Mouse (Mus musculus): Measurements from ENCODE around the gene Sox5.
"Not testable (repeated sequence)": the region's sequence is repeated elsewhere in the genome, so short reads cannot be mapped to it uniquely, and the experiment has no call there.

Sox5 gene

GRCm38 (mm10) chr6:144265004-144265403 is 516.8 kb downstream of the Sox5 start:
- no peak for DNase-seq

- no peak for DNase-seq
Observed at GRCm38 (mm10) chr6:144264320-144264915, 517.4 kb downstream of the Sox5 start.

- DNase-seq, result no peak
Observed at GRCm38 (mm10) chr6:144256500-144256899, 525.3 kb downstream of the Sox5 start.

GRCm38 (mm10) chr6:144252191-144252718 is 529.5 kb downstream of the Sox5 start:
- DNase-seq, result no peak

- no peak for DNase-seq
Observed at GRCm38 (mm10) chr6:144251222-144252170, 530.3 kb downstream of the Sox5 start.

DNA sequence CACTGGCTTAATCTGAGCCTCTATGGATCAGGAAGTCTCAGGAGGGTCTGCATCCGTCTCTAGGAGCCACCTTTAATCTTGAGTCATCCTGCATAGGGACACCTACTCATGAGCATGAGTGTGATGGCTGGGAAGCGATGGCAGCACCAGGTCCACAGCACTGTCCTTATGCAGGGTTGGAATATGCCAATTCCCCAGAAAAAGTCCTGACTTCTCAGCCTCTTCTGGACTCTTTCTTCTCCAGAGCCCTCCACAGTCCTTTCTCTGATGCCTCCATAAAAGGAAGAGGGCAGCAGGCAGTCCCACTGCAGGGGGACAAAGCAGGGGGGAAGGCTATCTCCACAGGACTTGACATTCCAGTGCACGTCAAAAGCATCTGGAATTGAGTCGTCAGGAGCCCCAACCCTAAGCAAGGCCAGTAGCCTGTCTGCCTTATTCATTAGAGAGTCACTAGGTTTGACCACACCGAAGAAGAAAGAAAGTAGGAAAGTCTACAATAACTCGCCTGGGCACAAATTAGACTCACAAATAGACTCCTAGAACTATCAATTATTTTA is 531.1 kb downstream of the Sox5 start:
- no peak for DNase-seq

DNA sequence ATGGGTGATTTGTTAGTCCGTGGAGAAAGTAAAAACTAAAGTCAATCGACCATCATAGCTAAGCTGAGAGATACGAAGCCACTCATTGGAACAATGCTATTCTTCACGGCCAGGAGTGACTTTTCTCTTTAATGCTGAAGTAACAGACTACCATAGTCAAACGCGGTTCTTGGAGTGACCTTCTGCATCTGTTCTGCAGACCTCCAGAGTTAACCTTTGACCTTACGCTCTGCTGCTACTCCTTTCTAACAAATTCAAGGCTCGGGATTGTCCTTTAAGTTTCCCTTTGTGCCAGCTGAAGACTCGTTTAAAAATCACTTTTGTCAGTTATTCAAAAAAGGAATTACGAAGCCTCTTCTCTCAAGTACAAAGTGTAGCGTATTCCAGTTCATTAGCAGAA is 545.2 kb downstream of the Sox5 start:
- DNase-seq, result no peak

- DNase-seq, result peak; percentile 52
Observed at GRCm38 (mm10) chr6:144203970-144204369, 577.8 kb downstream of the Sox5 start.

DNA sequence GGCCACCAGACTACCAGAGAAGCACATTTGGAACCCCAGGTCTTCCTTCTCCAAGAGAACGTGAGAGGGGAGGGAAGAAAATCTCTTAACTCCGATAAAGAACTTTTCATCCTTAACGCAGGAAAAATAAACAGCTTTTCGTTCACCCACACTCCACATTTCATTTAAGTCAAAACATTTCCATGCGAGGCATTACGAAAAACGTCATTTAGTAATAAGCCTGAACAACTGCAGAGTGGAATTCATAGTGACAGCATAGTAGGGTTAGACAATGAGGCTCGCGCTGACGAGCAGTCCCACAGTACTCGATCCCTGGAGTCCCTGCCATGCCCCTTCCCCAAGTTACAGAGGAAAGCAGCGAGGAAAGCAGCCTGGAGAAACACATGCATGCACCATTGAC is 578.8 kb downstream of the Sox5 start:
- no peak for DNase-seq

DNA sequence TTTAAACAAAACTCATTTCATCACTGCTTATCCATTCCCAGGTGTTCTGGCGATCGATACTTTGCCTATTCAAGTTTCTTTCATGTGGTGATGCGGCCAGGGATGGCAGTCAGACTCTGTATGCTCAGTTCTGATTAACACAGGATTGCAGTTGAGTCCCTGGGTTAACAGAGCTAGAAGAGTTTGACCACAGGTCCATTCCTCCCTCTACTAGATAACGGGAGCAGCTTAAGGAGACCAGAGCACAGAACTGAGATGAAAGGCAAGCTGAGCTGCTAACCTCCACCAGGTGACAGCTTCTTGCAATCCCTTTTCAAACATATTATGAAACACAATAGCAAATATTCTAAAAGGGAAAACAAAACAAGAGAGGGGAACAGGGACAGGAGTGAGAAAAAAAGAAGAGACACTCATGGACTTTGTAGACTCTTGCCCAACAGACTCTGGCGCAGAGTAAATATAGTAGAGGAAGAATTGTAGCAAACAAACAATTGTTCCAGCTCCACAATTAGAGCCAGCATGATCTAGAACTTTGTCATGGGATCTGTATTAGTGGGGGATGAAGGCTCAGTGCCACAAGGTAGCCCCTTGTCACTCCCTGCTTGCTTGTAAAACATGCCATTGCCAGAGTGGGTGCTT is 580.3 kb downstream of the Sox5 start:
- no peak for DNase-seq

GRCm38 (mm10) chr6:144197209-144198119 is 584.3 kb downstream of the Sox5 start:
- no peak for DNase-seq

- no peak for DNase-seq
Observed at GRCm38 (mm10) chr6:144195934-144196333, 585.8 kb downstream of the Sox5 start.

GRCm38 (mm10) chr6:144183087-144183486 is 598.7 kb downstream of the Sox5 start:
- DNase-seq, result no peak

GRCm38 (mm10) chr6:144182429-144182828 is 599.3 kb downstream of the Sox5 start:
- DNase-seq, result not testable (repeated sequence)

GRCm38 (mm10) chr6:144181083-144181866 is 600.5 kb downstream of the Sox5 start:
- no peak for DNase-seq

DNA sequence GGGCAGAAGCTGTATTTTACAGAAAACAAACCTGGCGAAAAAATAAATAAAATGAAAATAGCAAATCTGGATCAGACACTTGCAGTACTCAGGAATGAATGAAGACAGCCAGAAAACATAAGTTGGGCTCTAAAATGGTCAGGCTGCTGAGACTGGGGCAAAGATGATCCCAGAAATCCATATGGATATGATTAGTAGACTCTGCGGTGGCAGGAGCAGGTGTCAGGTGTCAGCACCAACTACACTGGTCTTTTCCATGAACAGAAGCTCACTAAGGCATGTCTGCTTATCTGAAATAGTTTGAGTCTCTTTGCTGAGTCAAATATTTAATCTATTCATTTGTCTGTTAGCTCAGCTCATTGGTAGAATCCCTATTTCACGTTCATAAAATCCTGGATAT is 602.7 kb downstream of the Sox5 start:
- DNase-seq, result no peak

GRCm38 (mm10) chr6:144176674-144177073 is 605.1 kb downstream of the Sox5 start:
- no peak for DNase-seq

GRCm38 (mm10) chr6:144175590-144175989 is 606.2 kb downstream of the Sox5 start:
- DNase-seq, result no peak

DNA sequence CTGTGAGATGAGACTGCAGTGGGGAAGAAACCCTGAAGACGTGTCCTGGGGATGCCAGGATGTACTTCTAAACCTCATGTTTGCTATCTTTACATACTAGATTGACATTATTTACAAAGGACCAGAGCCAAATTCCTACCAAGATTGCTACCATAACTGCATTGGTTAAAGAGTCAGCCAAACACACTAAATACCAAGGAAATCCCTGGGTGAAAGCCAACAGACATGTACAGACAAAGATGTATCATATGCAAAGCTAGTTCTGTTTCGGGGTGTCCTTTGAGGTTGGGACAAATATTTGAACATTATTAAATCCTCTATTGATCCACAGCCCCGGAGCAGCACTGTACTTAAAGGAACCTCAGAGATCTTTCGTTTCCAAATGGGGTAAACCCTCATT is 611.2 kb downstream of the Sox5 start:
- DNase-seq, result no peak

GRCm38 (mm10) chr6:144169791-144170190 is 612.0 kb downstream of the Sox5 start:
- DNase-seq, result no peak
